Mouse (Mus musculus) stomach, postnatal 0 days (tissue): ENCODE measurements at regions not wholly inside any gene's neighbourhood (a gene's known extent, or its start where the extent isn't known, plus 50 kb on each side); places are given as distances from the start of the nearest gene placed in this dataset.

ENCODE experiments used
- CTCF ChIP-seq: IDR thresholded peaks from 2 replicates; pipeline ENCODE4 v1.5.1; 2016; ENCODE audit warnings: antibody characterized with exemption, low read depth, mild to moderate bottlenecking, moderate library complexity
- EP300 ChIP-seq: optimal IDR thresholded peaks from 2 replicates; pipeline ENCODE3; 2016; ENCODE audit warnings: antibody characterized with exemption

- no peak for TF ChIP-seq EP300
- TF ChIP-seq CTCF: no peak
These were observed 871.8 kb downstream of the Nova1 start for GRCm38 (mm10) chr12:45946918-45947317.
